Mouse (Mus musculus): ENCODE measurements around the gene Fam89b. TPM values are rescaled to one million over a fixed set of nuclear protein-coding genes. Genes with fewer than 3 reads are reported as not detected.

Gene Fam89b
- polyA plus RNA-seq, 1 experiment from 2014 or later = 138 TPM

GRCm38 (mm10) chr19:5731264-5731978, 2.0 kb upstream of the Fam89b start:
- peak overlapping the region; percentile 89 for H3K4me2 ChIP-seq
- peak overlapping the region; percentile 84 for H3K4me3 ChIP-seq (replicated peaks)
- no peaks in the 10 kb centered on the region for H3K36me3 ChIP-seq
- under 1% methylated on average over 47 of the region's 47 CpGs for WGBS
- peaks cover 47% of the 10 kb centered on the region for H3K4me1 ChIP-seq
- H3K9me3 ChIP-seq (replicated peaks) = no peaks in the 10 kb centered on the region
- peak overlapping the region; percentile 76 for H3K27ac ChIP-seq (replicated peaks)
- peaks cover 14% of the 10 kb centered on the region; the same call in 1 of the 2 replicates for H3K27me3 ChIP-seq (replicated peaks)
- peak overlapping the region; percentile 74 for H3K9ac ChIP-seq (replicated peaks)
- peak; percentile 86 for ATAC-seq (ENCODE audit: low FRiP score)

GRCm38 (mm10) chr19:5730314-5731186, 1.1 kb upstream of the Fam89b start:
- no peak for ATAC-seq (ENCODE audit: low FRiP score)
- Histone ChIP-seq H3K9ac (replicated peaks) (peak overlapping the region; percentile 74), H3K4me1 (peaks cover 56% of the 10 kb centered on the region), H3K4me2 (peak overlapping the region; percentile 89), H3K9me3 (replicated peaks) (no peaks in the 10 kb centered on the region), H3K36me3 (no peaks in the 10 kb centered on the region), H3K27me3 (replicated peaks) (peaks cover 9% of the 10 kb centered on the region; the same call in 1 of the 2 replicates), H3K27ac (replicated peaks) (no peak overlapping the region; the same call in 1 of the 2 replicates), H3K4me3 (replicated peaks) (peak overlapping the region; percentile 84)
- 76% methylated on average over 29 of the region's 29 CpGs for WGBS

GRCm38 (mm10) chr19:5728631-5729443, 616 bp downstream of the Fam89b start:
- H3K4me3 ChIP-seq (replicated peaks) = peak overlapping the region; percentile 84

GRCm38 (mm10) chr19:5727701-5728100, 1.8 kb downstream of the Fam89b start:
- no peak for ATAC-seq (ENCODE audit: low FRiP score)
- Histone ChIP-seq H3K36me3 (0 out of 2 replicates have a peak, but pooled peaks cover 12% of the 10 kb centered on the region), H3K27ac (replicated peaks) (peak overlapping the region; percentile 96), H3K4me3 (replicated peaks) (peak overlapping the region; percentile 84), H3K9ac (replicated peaks) (peak overlapping the region; percentile 96), H3K4me1 (peaks cover 72% of the 10 kb centered on the region), H3K9me3 (replicated peaks) (no peaks in the 10 kb centered on the region), H3K4me2 (peak overlapping the region; percentile 89), H3K27me3 (replicated peaks) (no peaks in the 10 kb centered on the region)
- 4% methylated on average over 14 of the region's 14 CpGs for WGBS

More at GRCm38 (mm10) chr19:5728631-5729443, 616 bp downstream of the Fam89b start:
- 7% methylated on average over 37 of the region's 37 CpGs for WGBS
- peak; percentile 30; the same call in 1 of the 2 replicates for ATAC-seq (ENCODE audit: low FRiP score)
- Histone ChIP-seq H3K9ac (replicated peaks) (peak overlapping the region; percentile 96), H3K36me3 (0 out of 2 replicates have a peak, but pooled peaks cover 10% of the 10 kb centered on the region), H3K4me1 (peaks cover 72% of the 10 kb centered on the region), H3K27me3 (replicated peaks) (peaks cover 4% of the 10 kb centered on the region; the same call in 1 of the 2 replicates), H3K27ac (replicated peaks) (peak overlapping the region; percentile 96), H3K4me2 (peak overlapping the region; percentile 89), H3K9me3 (replicated peaks) (no peaks in the 10 kb centered on the region)

- peak overlapping the region; percentile 84 for H3K4me3 ChIP-seq (replicated peaks)
- peaks cover 71% of the 10 kb centered on the region for H3K4me1 ChIP-seq
- no peaks in the 10 kb centered on the region for H3K9me3 ChIP-seq (replicated peaks)
- 82% methylated on average over 15 of the region's 15 CpGs for WGBS
- peak overlapping the region; percentile 96 for H3K9ac ChIP-seq (replicated peaks)
- peaks cover 17% of the 10 kb centered on the region; the same call in 1 of the 2 replicates for H3K36me3 ChIP-seq
- H3K27me3 ChIP-seq (replicated peaks) = no peaks in the 10 kb centered on the region
- no peak for ATAC-seq (ENCODE audit: low FRiP score)
- peak overlapping the region; percentile 96 for H3K27ac ChIP-seq (replicated peaks)
- H3K4me2 ChIP-seq = peak overlapping the region; percentile 89
These were observed 2.4 kb downstream of the Fam89b start for GRCm38 (mm10) chr19:5726961-5727578.

GRCm38 (mm10) chr19:5725767-5726515, 3.5 kb downstream of the Fam89b start, which contains the start of gene Ehbp1l1:
Gene Ehbp1l1 (minus strand): TSS chr19:5726317.
- peaks cover 28% of the 10 kb centered on the region for H3K36me3 ChIP-seq
- H3K4me1 ChIP-seq = peaks cover 64% of the 10 kb centered on the region
- peak within 1 kb of the TSS; percentile 45; the same call in 1 of the 2 replicates for H3K27ac ChIP-seq (replicated peaks)

GRCm38 (mm10) chr19:5725029-5725707, 4.3 kb downstream of the Fam89b start:
- Histone ChIP-seq H3K9ac (replicated peaks) (peak overlapping the region; percentile 46; the same call in 1 of the 2 replicates), H3K4me2 (peak overlapping the region; percentile 89), H3K27me3 (replicated peaks) (no peaks in the 10 kb centered on the region), H3K9me3 (replicated peaks) (no peaks in the 10 kb centered on the region), H3K36me3 (peaks cover 35% of the 10 kb centered on the region), H3K4me3 (replicated peaks) (peak overlapping the region; percentile 35), H3K27ac (replicated peaks) (peak overlapping the region; percentile 45; the same call in 1 of the 2 replicates), H3K4me1 (peaks cover 56% of the 10 kb centered on the region)
- WGBS = 65% methylated on average over 12 of the region's 12 CpGs
- no peak for ATAC-seq (ENCODE audit: low FRiP score)

More at GRCm38 (mm10) chr19:5725767-5726515, 3.5 kb downstream of the Fam89b start, which contains the start of gene Ehbp1l1:
- no peaks in the 10 kb centered on the region for H3K9me3 ChIP-seq (replicated peaks)
- ATAC-seq (ENCODE audit: low FRiP score) = no peak
- H3K27me3 ChIP-seq (replicated peaks) = no peaks in the 10 kb centered on the region
- H3K9ac ChIP-seq (replicated peaks) = peak within 1 kb of the TSS; percentile 96; the same call in 1 of the 2 replicates
- peak within 1 kb of the TSS; percentile 89 for H3K4me2 ChIP-seq
- H3K4me3 ChIP-seq (replicated peaks) = peak within 1 kb of the TSS; percentile 84
- whole genome bisulfite sequencing = 13% methylated on average over 49 of the region's 49 CpGs

- no peak for ATAC-seq (ENCODE audit: low FRiP score)
- Histone ChIP-seq H3K4me3 (replicated peaks) (peak overlapping the region; percentile 35; the same call in 1 of the 2 replicates), H3K27me3 (replicated peaks) (no peaks in the 10 kb centered on the region), H3K4me1 (peaks cover 50% of the 10 kb centered on the region), H3K9me3 (replicated peaks) (no peaks in the 10 kb centered on the region), H3K27ac (replicated peaks) (no peak overlapping the region), H3K36me3 (peaks cover 42% of the 10 kb centered on the region), H3K9ac (replicated peaks) (no peak overlapping the region), H3K4me2 (peak overlapping the region; percentile 89)
- WGBS = 77% methylated on average over 7 of the region's 7 CpGs
These were observed 4.9 kb downstream of the Fam89b start for GRCm38 (mm10) chr19:5724549-5724941.

GRCm38 (mm10) chr19:5723934-5724548, 5.4 kb downstream of the Fam89b start:
- H3K4me2 ChIP-seq = peak overlapping the region; percentile 89; the same call in 1 of the 2 replicates
- 0 out of 2 replicates have a peak overlapping the region, but pooled peaks have one; percentile 18 for H3K9ac ChIP-seq (replicated peaks)
- H3K4me3 ChIP-seq (replicated peaks) = 0 out of 2 replicates have a peak overlapping the region, but pooled peaks have one; percentile 35
- ATAC-seq (ENCODE audit: low FRiP score) = no peak
- WGBS = 68% methylated on average over 4 of the region's 4 CpGs
- H3K27me3 ChIP-seq (replicated peaks) = no peaks in the 10 kb centered on the region
- no peaks in the 10 kb centered on the region for H3K9me3 ChIP-seq (replicated peaks)
- peaks cover 49% of the 10 kb centered on the region for H3K4me1 ChIP-seq
- no peak overlapping the region for H3K27ac ChIP-seq (replicated peaks)
- H3K36me3 ChIP-seq = peaks cover 47% of the 10 kb centered on the region

All from neural tube, embryonic 15.5 days (tissue).